Mouse (Mus musculus): ENCODE results near the gene Foxp3. TPM values are rescaled to one million over a fixed set of nuclear protein-coding genes. Genes with fewer than 3 reads are reported as not detected.

Gene Foxp3
- polyA plus RNA-seq, 1 experiment from 2014 or later, result not detected

DNA sequence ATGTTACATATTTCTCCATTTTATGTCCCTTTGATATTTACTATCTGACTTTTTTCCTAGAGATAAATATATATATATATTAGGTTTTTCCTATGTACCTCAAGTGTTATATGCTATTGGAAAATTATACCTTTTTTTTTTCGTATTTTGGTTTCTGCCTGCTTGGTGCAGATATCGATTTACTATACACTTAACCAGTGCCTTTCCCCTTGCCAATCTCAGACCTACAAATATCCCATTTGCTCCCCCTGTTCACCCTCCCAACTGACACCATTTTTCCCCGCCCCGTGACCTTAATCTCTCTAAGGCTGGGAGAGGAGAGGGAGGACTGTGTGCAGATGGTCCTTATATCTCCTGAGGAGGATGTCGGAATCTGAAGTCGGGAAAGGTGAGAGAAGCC, 33.3 kb downstream of the Foxp3 start, which contains the start of gene Cacna1f:
Cacna1f (plus strand) TSS at position 301 of the 400 bp plus-strand sequence.
- WGBS, result 73% methylated on average over 6 of the region's 6 CpGs
- Histone ChIP-seq H3K4me3 (replicated peaks; ENCODE audit: low read length) (no peak within 1 kb of the TSS), H3K9ac (ENCODE audit: low read length) (no peak within 1 kb of the TSS), H3K4me1 (ENCODE audit: control insufficient read depth, insufficient read depth, low read length) (no peaks in the 10 kb centered on the region), H3K27ac (ENCODE audit: low read length) (no peak within 1 kb of the TSS), H3K4me2 (ENCODE audit: low read depth, low read length) (no peak within 1 kb of the TSS), H3K9me3 (replicated peaks; ENCODE audit: control insufficient read depth, low read length) (no peaks in the 10 kb centered on the region), H3K27me3 (ENCODE audit: control insufficient read depth, insufficient read depth, low read length) (no peaks in the 10 kb centered on the region; the same call in 1 of the 2 replicates), H3K36me3 (ENCODE audit: control insufficient read depth, insufficient read depth, low read length) (no peaks in the 10 kb centered on the region)
- no peak for ATAC-seq (ENCODE audit: insufficient read depth, low FRiP score)

- no peaks in the 10 kb centered on the region for H3K4me1 ChIP-seq (ENCODE audit: control insufficient read depth, insufficient read depth, low read length)
- peak overlapping the region; percentile 75 for H3K4me2 ChIP-seq (ENCODE audit: low read depth, low read length)
- H3K27ac ChIP-seq (ENCODE audit: low read length), result no peak overlapping the region
- ATAC-seq (ENCODE audit: insufficient read depth, low FRiP score), result no peak
- WGBS, result 26% methylated on average over 21 of the region's 21 CpGs
- no peaks in the 10 kb centered on the region for H3K36me3 ChIP-seq (ENCODE audit: control insufficient read depth, insufficient read depth, low read length)
- no peak overlapping the region for H3K9ac ChIP-seq (ENCODE audit: low read length)
- H3K9me3 ChIP-seq (replicated peaks; ENCODE audit: control insufficient read depth, low read length), result no peaks in the 10 kb centered on the region
- peak overlapping the region; percentile 45 for H3K4me3 ChIP-seq (replicated peaks; ENCODE audit: low read length)
- H3K27me3 ChIP-seq (ENCODE audit: control insufficient read depth, insufficient read depth, low read length), result no peaks in the 10 kb centered on the region; the same call in 1 of the 2 replicates
Observed at GRCm38 (mm10) chrX:7610035-7610434, 36.6 kb downstream of the Foxp3 start.

- 15% methylated on average over 26 of the region's 26 CpGs for WGBS
Observed at GRCm38 (mm10) chrX:7610536-7611258, 37.3 kb downstream of the Foxp3 start.

GRCm38 (mm10) chrX:7617889-7618551, 44.6 kb downstream of the Foxp3 start:
- no peaks in the 10 kb centered on the region for H3K9me3 ChIP-seq (replicated peaks; ENCODE audit: control insufficient read depth, low read length)
- no peak overlapping the region for H3K9ac ChIP-seq (ENCODE audit: low read length)
- WGBS, result 75% methylated on average over 12 of the region's 12 CpGs
- H3K4me3 ChIP-seq (replicated peaks; ENCODE audit: low read length), result no peak overlapping the region
- ATAC-seq (ENCODE audit: insufficient read depth, low FRiP score), result no peak
- no peaks in the 10 kb centered on the region for H3K27me3 ChIP-seq (ENCODE audit: control insufficient read depth, insufficient read depth, low read length)
- no peaks in the 10 kb centered on the region for H3K4me1 ChIP-seq (ENCODE audit: control insufficient read depth, insufficient read depth, low read length)
- H3K36me3 ChIP-seq (ENCODE audit: control insufficient read depth, insufficient read depth, low read length), result no peaks in the 10 kb centered on the region
- no peak overlapping the region for H3K27ac ChIP-seq (ENCODE audit: low read length)
- H3K4me2 ChIP-seq (ENCODE audit: low read depth, low read length), result no peak overlapping the region

More at GRCm38 (mm10) chrX:7610536-7611258, 37.3 kb downstream of the Foxp3 start:
- H3K4me2 ChIP-seq (ENCODE audit: low read depth, low read length), result peak overlapping the region; percentile 75
- no peaks in the 10 kb centered on the region for H3K36me3 ChIP-seq (ENCODE audit: control insufficient read depth, insufficient read depth, low read length)
- H3K4me3 ChIP-seq (replicated peaks; ENCODE audit: low read length), result peak overlapping the region; percentile 45
- H3K27ac ChIP-seq (ENCODE audit: low read length), result no peak overlapping the region
- no peak for ATAC-seq (ENCODE audit: insufficient read depth, low FRiP score)
- H3K4me1 ChIP-seq (ENCODE audit: control insufficient read depth, insufficient read depth, low read length), result no peaks in the 10 kb centered on the region
- H3K9ac ChIP-seq (ENCODE audit: low read length), result peak overlapping the region; percentile 46; the same call in 1 of the 2 replicates
- no peaks in the 10 kb centered on the region for H3K9me3 ChIP-seq (replicated peaks; ENCODE audit: control insufficient read depth, low read length)
- no peaks in the 10 kb centered on the region; the same call in 1 of the 2 replicates for H3K27me3 ChIP-seq (ENCODE audit: control insufficient read depth, insufficient read depth, low read length)

- Histone ChIP-seq H3K27me3 (ENCODE audit: control insufficient read depth, insufficient read depth, low read length) (no peaks in the 10 kb centered on the region), H3K4me2 (ENCODE audit: low read depth, low read length) (no peak overlapping the region), H3K4me1 (ENCODE audit: control insufficient read depth, insufficient read depth, low read length) (no peaks in the 10 kb centered on the region), H3K4me3 (replicated peaks; ENCODE audit: low read length) (no peak overlapping the region), H3K36me3 (ENCODE audit: control insufficient read depth, insufficient read depth, low read length) (no peaks in the 10 kb centered on the region), H3K27ac (ENCODE audit: low read length) (no peak overlapping the region), H3K9me3 (replicated peaks; ENCODE audit: control insufficient read depth, low read length) (no peaks in the 10 kb centered on the region), H3K9ac (ENCODE audit: low read length) (no peak overlapping the region)
- ATAC-seq (ENCODE audit: insufficient read depth, low FRiP score), result no peak
- 90% methylated on average over 6 of the region's 6 CpGs for WGBS
Observed at GRCm38 (mm10) chrX:7632560-7632959, 59.1 kb downstream of the Foxp3 start.

GRCm38 (mm10) chrX:7635101-7635500, 61.7 kb downstream of the Foxp3 start:
- no peak for ATAC-seq (ENCODE audit: insufficient read depth, low FRiP score)
- Histone ChIP-seq H3K4me1 (ENCODE audit: control insufficient read depth, insufficient read depth, low read length) (no peaks in the 10 kb centered on the region), H3K4me2 (ENCODE audit: low read depth, low read length) (no peak overlapping the region), H3K9me3 (replicated peaks; ENCODE audit: control insufficient read depth, low read length) (no peaks in the 10 kb centered on the region), H3K9ac (ENCODE audit: low read length) (no peak overlapping the region), H3K4me3 (replicated peaks; ENCODE audit: low read length) (no peak overlapping the region), H3K36me3 (ENCODE audit: control insufficient read depth, insufficient read depth, low read length) (no peaks in the 10 kb centered on the region), H3K27me3 (ENCODE audit: control insufficient read depth, insufficient read depth, low read length) (peaks cover 5% of the 10 kb centered on the region; the same call in 1 of the 2 replicates), H3K27ac (ENCODE audit: low read length) (no peak overlapping the region)
- 69% methylated on average over 3 of the region's 3 CpGs for WGBS

GRCm38 (mm10) chrX:7638401-7639091, 65.1 kb downstream of the Foxp3 start, which contains the start of gene Syp:
Gene Syp, plus strand, starts transcription at chrX:7638471.
- H3K9me3 ChIP-seq (replicated peaks; ENCODE audit: control insufficient read depth, low read length), result no peaks in the 10 kb centered on the region
- peak; percentile 79 for ATAC-seq (ENCODE audit: insufficient read depth, low FRiP score)
- peak within 1 kb of the TSS; percentile 36 for H3K4me3 ChIP-seq (replicated peaks; ENCODE audit: low read length)
- H3K9ac ChIP-seq (ENCODE audit: low read length), result no peak within 1 kb of the TSS
- no peaks in the 10 kb centered on the region for H3K4me1 ChIP-seq (ENCODE audit: control insufficient read depth, insufficient read depth, low read length)
- H3K27ac ChIP-seq (ENCODE audit: low read length), result no peak within 1 kb of the TSS
- WGBS, result 16% methylated on average over 42 of the region's 42 CpGs
- no peaks in the 10 kb centered on the region for H3K36me3 ChIP-seq (ENCODE audit: control insufficient read depth, insufficient read depth, low read length)
- peak within 1 kb of the TSS; percentile 56 for H3K4me2 ChIP-seq (ENCODE audit: low read depth, low read length)
- H3K27me3 ChIP-seq (ENCODE audit: control insufficient read depth, insufficient read depth, low read length), result peaks cover 5% of the 10 kb centered on the region; the same call in 1 of the 2 replicates

DNA sequence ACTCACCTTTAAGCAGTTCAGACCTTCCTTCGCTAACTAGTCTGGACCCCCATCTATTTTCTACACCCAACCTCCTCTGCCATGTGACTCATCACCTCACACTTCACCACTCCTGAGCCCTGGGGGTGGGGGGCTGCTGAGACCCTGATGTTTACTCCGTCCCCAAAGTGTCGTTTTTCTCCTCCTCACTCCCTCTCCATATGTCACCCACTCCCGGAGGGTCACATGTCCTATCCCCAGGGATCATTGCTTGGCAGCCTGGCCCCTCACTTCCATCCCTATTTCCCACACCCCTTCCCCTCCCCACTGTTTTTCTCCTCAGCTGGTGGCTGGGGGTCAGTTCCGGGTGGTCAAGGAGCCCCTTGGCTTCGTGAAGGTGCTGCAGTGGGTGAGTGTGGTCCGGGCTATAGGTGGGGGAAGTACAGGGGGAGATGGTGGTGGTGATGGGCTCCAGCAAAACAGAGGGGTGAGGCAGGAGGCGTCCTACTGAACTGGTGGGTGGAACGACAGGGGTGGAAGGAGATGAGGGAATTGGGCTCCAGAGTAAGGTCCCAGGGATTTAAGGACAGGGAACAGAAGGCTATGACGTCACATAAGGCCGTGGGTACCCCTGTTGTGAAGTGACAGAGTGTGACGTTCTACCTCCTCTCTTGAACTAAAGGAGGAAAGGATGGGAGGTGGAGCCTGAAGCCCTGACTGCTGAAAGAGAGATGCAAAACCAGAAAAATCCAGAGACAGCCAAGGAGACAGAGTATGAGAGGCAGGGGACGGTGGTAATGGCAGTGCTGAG, 66.3 kb downstream of the Foxp3 start:
- Histone ChIP-seq H3K27ac (ENCODE audit: low read length) (no peak overlapping the region), H3K27me3 (ENCODE audit: control insufficient read depth, insufficient read depth, low read length) (peaks cover 5% of the 10 kb centered on the region; the same call in 1 of the 2 replicates), H3K4me1 (ENCODE audit: control insufficient read depth, insufficient read depth, low read length) (no peaks in the 10 kb centered on the region), H3K9ac (ENCODE audit: low read length) (no peak overlapping the region), H3K4me3 (replicated peaks; ENCODE audit: low read length) (no peak overlapping the region), H3K4me2 (ENCODE audit: low read depth, low read length) (peak overlapping the region; percentile 56), H3K36me3 (ENCODE audit: control insufficient read depth, insufficient read depth, low read length) (no peaks in the 10 kb centered on the region), H3K9me3 (replicated peaks; ENCODE audit: control insufficient read depth, low read length) (no peaks in the 10 kb centered on the region)
- no peak for ATAC-seq (ENCODE audit: insufficient read depth, low FRiP score)
- 22% methylated on average over 13 of the region's 13 CpGs for WGBS
